Mouse (Mus musculus): Measurements from ENCODE around the gene Zbtb16. TPM values are rescaled to one million over a fixed set of nuclear protein-coding genes. Genes with fewer than 3 reads are reported as not detected.

Zbtb16 gene
- polyA plus RNA-seq, 1 experiment from 2014 or later = 7.9 TPM

DNA sequence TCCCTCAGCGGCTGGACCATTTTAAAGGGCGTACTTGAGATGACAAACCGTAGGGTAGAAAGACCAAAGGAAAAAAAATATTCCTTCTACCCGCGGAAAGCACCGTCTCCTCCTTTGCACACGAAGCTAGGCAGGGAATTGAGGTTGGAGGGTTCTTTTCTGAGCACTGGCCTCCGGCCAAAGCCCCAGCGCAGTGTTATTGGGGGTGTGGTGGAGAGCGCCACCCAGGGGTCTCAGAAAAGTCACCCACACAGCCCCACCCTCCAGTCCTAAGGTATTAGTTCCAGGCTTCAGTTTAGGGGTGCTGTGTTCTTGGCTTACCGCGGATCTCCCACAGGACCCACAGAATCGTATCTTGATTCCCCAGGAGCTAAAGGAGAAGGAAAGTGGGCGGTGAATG, 1.2 kb upstream of the Zbtb16 start:
- Histone ChIP-seq H3K27me3 (replicated peaks) (peaks cover 29% of the 10 kb centered on the region), H3K4me3 (no peak overlapping the region), H3K4me2 (peak overlapping the region; percentile 97), H3K4me1 (peaks cover 30% of the 10 kb centered on the region), H3K9me3 (no peaks in the 10 kb centered on the region), H3K27ac (no peak overlapping the region), H3K9ac (no peak overlapping the region), H3K36me3 (replicated peaks) (no peaks in the 10 kb centered on the region)
- no peak for ATAC-seq (replicated peaks)
- WGBS = 2% methylated on average over 14 of the region's 14 CpGs

DNA sequence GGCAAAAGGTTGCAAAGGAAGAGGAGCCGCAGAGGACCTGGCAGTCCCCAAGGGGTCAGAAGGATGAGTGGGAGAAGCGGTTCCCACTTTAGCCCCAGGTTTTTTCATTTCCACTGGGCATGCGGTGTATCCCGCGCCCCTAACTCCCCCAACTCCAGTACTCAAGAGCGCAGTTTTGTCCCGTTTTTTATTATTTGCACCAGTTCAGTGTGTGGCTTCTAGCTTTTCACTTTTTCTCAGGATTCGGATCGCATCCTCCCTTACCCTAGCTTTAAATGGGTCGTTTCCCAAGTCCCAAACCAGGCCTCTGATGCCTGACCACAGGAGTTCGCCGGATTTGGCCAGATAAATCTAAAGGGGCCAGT, 526 bp upstream of the Zbtb16 start:
- Histone ChIP-seq H3K4me2 (peak overlapping the region; percentile 97), H3K4me3 (peak overlapping the region; percentile 69), H3K27me3 (replicated peaks) (peaks cover 29% of the 10 kb centered on the region), H3K27ac (peak overlapping the region; percentile 69; the same call in 1 of the 2 replicates), H3K36me3 (replicated peaks) (no peaks in the 10 kb centered on the region), H3K4me1 (peaks cover 30% of the 10 kb centered on the region), H3K9me3 (no peaks in the 10 kb centered on the region), H3K9ac (peak overlapping the region; percentile 54)
- no peak for ATAC-seq (replicated peaks)
- WGBS = under 1% methylated on average over 12 of the region's 12 CpGs

DNA sequence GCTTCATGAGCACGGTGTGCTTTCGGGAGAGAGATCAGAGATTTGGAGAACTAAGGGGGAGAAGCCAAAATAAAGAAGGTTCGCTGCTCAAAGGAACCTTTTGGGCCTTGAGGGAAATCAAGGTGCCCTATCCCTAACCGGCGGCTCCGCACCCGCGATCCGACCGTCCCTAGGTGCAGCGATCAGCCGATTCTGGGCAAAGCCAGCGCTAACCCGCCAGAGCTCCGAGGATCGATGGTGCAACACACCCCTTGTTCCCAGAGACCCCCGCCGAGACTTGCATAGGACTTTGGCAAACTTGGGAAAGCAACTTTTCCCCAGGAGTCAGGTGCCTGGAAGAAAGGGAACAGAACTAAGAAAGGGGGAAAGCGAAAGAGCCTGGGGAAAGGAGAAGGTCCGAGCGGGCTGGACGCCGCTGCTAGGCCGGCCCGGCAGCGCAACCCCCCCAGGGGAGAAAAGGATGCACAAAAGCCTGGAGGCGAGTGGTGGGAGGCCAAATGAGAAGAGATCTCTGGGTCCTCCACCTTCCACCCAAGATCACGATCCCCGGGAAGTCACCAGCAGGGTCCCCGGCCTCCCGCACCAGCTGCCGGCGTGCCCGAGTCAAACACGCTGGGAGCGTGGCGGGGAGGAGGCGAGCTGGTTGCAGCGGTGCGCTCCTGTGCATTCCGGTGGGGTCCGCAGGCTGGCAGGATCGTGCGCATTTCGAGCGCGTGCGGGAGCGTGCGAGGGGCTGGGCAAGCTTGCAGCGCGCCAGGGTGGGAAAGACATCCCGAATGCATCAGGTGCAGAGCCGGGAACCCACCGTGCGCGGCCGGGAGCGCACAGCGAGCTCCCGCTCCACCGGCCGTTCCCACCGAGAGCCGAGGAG, 1.2 kb downstream of the Zbtb16 start:
- peak overlapping the region; percentile 69 for H3K4me3 ChIP-seq
- H3K9me3 ChIP-seq = no peaks in the 10 kb centered on the region
- peaks cover 29% of the 10 kb centered on the region for H3K27me3 ChIP-seq (replicated peaks)
- peak; percentile 46; the same call in 1 of the 2 replicates for ATAC-seq (replicated peaks)
- peak overlapping the region; percentile 97 for H3K4me2 ChIP-seq
- peak overlapping the region; percentile 54 for H3K9ac ChIP-seq
- no peak overlapping the region for H3K27ac ChIP-seq
- peaks cover 30% of the 10 kb centered on the region for H3K4me1 ChIP-seq
- H3K36me3 ChIP-seq (replicated peaks) = no peaks in the 10 kb centered on the region
- 1% methylated on average over 65 of the region's 65 CpGs for WGBS

DNA sequence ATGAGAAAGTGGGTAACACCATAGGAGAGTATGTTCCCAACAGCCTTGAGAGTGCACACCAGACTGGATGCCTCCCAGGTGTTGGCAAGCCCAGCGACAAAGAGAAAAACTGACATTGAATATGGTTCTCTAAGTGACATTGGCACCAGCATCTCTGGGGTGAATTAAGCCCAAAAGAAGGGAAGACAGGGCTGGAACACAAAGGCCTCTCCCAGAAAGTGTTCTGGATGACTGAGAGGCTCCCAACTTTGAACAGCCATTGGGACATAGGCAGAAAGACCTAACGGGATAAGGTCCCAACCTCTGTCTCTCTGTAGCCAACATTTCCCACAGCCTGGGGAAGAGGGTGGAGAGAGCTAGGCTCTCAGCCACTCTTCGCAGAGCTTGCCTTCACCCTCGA, 2.0 kb downstream of the Zbtb16 start:
- 18% methylated on average over 4 of the region's 4 CpGs for WGBS
- H3K27ac ChIP-seq = no peak overlapping the region
- no peak overlapping the region for H3K9ac ChIP-seq
- ATAC-seq (replicated peaks) = no peak
- H3K4me2 ChIP-seq = peak overlapping the region; percentile 97
- H3K9me3 ChIP-seq = no peaks in the 10 kb centered on the region
- no peaks in the 10 kb centered on the region for H3K36me3 ChIP-seq (replicated peaks)
- peak overlapping the region; percentile 69 for H3K4me3 ChIP-seq
- peaks cover 30% of the 10 kb centered on the region for H3K4me1 ChIP-seq
- H3K27me3 ChIP-seq (replicated peaks) = peaks cover 29% of the 10 kb centered on the region

DNA sequence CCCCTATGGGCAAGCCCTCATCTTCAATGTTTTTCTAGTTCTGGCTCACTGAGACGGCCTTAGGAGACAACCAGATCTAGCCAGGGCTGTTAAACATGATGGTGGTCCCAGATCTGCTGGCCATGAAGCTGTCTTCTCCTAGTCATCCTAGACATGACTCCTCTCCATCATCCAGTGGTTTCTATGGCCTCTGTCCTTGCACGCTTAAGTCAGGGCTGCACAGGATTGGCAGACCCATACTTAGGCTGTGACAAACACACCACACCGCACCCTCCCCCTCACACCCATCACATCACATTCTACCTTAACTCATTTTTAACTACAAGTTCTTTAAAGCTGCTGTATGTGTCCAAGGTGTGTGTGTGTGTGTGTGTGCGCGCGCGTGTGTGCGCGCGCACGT, 2.5 kb downstream of the Zbtb16 start:
- Histone ChIP-seq H3K4me2 (peak overlapping the region; percentile 97; the same call in 1 of the 2 replicates), H3K27me3 (replicated peaks) (peaks cover 29% of the 10 kb centered on the region), H3K4me1 (peaks cover 30% of the 10 kb centered on the region), H3K27ac (no peak overlapping the region), H3K4me3 (no peak overlapping the region), H3K36me3 (replicated peaks) (no peaks in the 10 kb centered on the region), H3K9me3 (no peaks in the 10 kb centered on the region), H3K9ac (no peak overlapping the region)
- 94% methylated on average over 11 of the region's 11 CpGs for WGBS
- ATAC-seq (replicated peaks) = no peak

DNA sequence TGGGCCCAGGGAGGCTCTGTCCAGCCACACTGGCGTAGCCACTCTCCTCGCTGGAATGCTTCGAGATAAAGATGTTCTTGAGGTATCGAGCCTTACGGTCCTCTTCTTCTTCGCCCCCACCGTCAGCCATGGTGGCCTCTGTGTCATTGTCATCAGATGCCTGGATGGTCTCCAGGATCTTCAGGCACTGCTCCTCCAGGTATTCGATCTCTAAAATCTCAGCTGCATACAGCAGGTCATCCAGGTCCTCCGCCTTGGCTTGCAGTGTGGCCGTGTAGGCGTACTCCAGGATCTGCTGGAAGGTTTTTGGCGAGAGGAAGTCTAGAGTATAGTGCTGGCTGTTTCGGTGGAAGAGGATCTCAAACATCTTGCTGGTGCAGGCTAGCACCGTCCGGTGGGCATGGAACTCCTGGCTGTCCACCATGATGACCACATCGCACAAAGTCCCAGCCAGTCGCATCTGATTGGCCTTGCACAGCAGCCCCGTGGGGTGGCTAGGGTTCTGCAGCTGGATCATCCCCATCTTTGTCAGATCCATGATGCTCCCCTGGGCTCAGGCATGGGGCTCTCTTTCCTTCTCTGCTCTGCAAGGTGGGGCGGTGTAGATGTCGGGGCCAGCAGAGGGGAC, 3.4 kb downstream of the Zbtb16 start:
- Histone ChIP-seq H3K9ac (no peak overlapping the region), H3K27me3 (replicated peaks) (peaks cover 26% of the 10 kb centered on the region), H3K4me1 (peaks cover 23% of the 10 kb centered on the region), H3K4me3 (no peak overlapping the region), H3K27ac (no peak overlapping the region), H3K9me3 (no peaks in the 10 kb centered on the region), H3K36me3 (replicated peaks) (no peaks in the 10 kb centered on the region), H3K4me2 (no peak overlapping the region)
- no peak for ATAC-seq (replicated peaks)
- 92% methylated on average over 20 of the region's 20 CpGs for WGBS

DNA sequence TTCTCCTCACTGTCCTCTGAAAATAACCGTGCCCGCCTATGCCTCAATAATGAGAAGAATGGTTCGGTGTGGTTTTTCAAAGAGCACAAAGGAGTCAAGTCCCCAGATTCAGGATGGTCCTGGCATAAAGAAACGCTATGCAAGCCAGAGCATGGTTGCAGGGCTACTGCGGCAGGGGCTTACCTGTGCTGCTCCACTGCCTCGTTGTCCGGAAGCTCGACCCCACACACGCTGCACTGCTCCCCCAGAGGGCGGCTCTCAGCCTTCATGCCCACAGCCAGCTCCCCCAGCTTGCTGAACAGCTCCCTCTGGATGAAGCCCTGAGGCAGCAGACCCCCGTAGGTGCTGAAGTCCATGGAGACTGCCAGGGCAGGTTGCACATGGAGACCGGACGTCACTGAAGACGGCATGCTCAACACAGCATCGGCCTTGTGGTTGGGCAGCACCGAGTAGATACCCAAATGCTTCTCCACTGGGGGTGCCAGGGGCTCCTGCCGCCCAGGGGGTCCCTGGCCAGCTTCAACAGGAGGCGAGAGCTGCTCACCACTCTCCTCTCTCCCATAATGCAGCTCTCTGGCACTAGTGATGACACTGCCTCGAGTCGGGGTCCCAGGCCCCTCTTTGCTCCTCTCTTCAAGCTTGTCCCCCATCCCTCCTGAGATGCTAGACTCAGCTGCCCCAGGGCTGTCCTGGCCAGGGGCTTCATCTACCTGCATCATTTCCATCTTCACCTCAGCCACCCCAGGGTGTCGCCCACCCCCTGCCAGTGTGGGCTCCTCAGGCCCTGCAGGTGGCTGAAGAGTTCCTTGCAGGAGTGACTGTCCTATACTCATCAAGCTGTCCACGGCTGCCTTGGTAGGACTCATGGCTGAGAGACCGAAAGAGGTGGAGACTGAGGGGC, 4.2 kb downstream of the Zbtb16 start:
- Histone ChIP-seq H3K27ac (no peak overlapping the region), H3K4me3 (no peak overlapping the region), H3K9ac (no peak overlapping the region), H3K36me3 (replicated peaks) (no peaks in the 10 kb centered on the region), H3K9me3 (no peaks in the 10 kb centered on the region), H3K27me3 (replicated peaks) (peaks cover 23% of the 10 kb centered on the region), H3K4me1 (peaks cover 18% of the 10 kb centered on the region), H3K4me2 (no peak overlapping the region)
- 80% methylated on average over 23 of the region's 23 CpGs for WGBS
- ATAC-seq (replicated peaks) = no peak

DNA sequence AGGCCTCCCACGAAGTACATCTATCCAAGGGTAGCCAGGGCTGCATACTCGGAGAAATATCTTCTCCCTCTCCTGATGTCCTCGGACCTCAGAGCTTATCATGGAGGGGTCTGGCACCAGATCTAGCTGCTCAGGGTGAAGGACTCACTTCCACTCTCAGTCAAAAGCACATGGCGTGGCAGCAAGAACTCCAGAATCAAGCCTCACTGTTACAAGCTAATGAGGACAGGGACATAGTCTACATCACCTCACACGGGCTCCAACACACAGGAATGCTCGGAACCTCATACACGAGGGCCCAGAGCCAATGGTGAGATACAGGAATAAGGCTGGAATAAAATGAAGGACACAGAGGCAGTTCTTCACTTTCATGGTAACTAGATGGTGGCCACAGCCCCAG, 7.2 kb downstream of the Zbtb16 start:
- ATAC-seq (replicated peaks) = no peak
- Histone ChIP-seq H3K27me3 (replicated peaks) (peaks cover 12% of the 10 kb centered on the region), H3K4me3 (no peak overlapping the region), H3K9me3 (no peaks in the 10 kb centered on the region), H3K36me3 (replicated peaks) (no peaks in the 10 kb centered on the region), H3K9ac (no peak overlapping the region), H3K4me2 (no peak overlapping the region), H3K4me1 (peaks cover 4% of the 10 kb centered on the region; the same call in 1 of the 2 replicates), H3K27ac (no peak overlapping the region)
- WGBS = 88% methylated on average over 7 of the region's 7 CpGs

DNA sequence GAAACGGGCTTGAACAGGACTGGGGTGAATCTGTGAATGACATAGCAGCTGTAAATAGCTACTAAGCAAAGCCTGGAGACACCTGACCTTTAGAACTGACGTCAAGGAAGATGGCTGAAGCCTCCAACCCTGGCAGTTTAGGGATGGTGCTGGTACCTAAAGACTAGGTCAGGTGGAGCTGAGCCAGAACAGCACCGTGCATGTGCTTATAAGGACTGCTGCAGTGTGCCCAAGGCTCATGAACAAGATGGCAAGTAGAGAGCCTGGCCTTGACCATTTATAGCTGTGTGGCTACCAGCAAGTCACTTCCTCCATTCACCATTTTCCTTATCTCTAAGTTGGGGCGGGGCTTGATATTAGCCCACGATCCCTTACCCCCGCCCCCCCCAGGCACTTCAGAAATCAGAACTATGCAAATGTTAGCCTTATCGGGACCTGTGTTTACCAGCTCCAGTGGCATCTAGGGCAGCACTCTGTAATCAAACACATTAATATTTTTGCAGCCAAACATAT, 9.6 kb downstream of the Zbtb16 start:
- no peak for ATAC-seq (replicated peaks)
- Histone ChIP-seq H3K9ac (no peak overlapping the region), H3K4me3 (no peak overlapping the region), H3K36me3 (replicated peaks) (no peaks in the 10 kb centered on the region), H3K9me3 (no peaks in the 10 kb centered on the region), H3K4me1 (peaks cover 14% of the 10 kb centered on the region), H3K4me2 (no peak overlapping the region), H3K27me3 (replicated peaks) (no peaks in the 10 kb centered on the region), H3K27ac (no peak overlapping the region)
- WGBS = 83% methylated on average over 7 of the region's 7 CpGs

DNA sequence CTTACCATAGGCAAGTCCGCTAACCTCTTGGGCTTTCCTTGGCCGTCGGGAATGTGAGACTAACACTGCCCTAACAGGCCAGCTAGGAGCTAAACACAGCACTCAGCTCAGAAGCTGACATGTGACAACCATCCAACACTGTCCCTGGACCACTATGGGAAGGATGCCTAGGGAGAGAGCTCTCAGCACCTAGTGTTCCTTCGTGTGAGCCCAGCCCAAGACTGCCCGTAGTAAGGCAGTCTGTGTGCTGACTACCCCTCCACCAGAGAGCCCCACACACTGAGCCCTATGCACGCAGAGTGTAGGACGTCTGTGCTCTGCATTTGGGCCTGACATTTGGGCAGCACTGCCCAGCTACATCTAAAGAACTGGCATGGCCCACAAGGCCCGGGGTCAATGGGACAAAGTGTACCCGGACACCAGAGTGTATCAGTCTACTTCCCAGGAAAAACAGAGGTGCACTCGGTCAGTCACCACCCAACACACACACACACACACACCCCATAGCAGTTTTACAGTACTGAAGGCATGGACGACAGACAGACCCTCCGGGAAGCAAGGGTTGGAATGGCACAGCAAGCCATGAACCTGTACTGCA, 11.4 kb downstream of the Zbtb16 start:
- Histone ChIP-seq H3K4me2 (no peak overlapping the region), H3K9me3 (no peaks in the 10 kb centered on the region), H3K9ac (no peak overlapping the region), H3K4me3 (no peak overlapping the region), H3K27ac (no peak overlapping the region), H3K36me3 (replicated peaks) (no peaks in the 10 kb centered on the region), H3K27me3 (replicated peaks) (no peaks in the 10 kb centered on the region), H3K4me1 (peaks cover 14% of the 10 kb centered on the region)
- WGBS = 61% methylated on average over 12 of the region's 12 CpGs
- ATAC-seq (replicated peaks) = no peak

DNA sequence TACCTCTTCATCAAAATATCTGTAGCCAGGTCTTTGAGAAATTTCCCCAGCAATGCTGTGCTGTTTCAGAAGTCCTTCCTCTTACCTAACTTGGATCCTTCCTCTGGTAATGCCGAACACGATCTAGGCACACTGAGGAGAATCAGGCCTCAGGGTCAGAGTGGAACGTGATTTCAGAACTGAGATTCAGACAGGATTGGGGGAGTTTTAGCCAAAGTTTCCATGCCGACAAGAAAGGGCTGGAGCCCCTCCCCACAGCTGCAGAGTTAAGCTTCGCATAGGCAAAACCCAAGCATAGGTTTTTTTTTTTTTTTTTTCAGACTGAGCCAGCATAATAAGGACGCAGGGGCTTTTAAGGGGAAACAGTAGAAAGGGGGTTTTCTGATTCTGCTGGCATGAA, 12.2 kb downstream of the Zbtb16 start:
- no peaks in the 10 kb centered on the region for H3K36me3 ChIP-seq (replicated peaks)
- no peaks in the 10 kb centered on the region for H3K27me3 ChIP-seq (replicated peaks)
- ATAC-seq (replicated peaks) = no peak
- no peaks in the 10 kb centered on the region for H3K9me3 ChIP-seq
- H3K4me2 ChIP-seq = no peak overlapping the region
- H3K9ac ChIP-seq = no peak overlapping the region
- peaks cover 14% of the 10 kb centered on the region for H3K4me1 ChIP-seq
- 19% methylated on average over 6 of the region's 6 CpGs for WGBS
- H3K27ac ChIP-seq = no peak overlapping the region
- no peak overlapping the region for H3K4me3 ChIP-seq

DNA sequence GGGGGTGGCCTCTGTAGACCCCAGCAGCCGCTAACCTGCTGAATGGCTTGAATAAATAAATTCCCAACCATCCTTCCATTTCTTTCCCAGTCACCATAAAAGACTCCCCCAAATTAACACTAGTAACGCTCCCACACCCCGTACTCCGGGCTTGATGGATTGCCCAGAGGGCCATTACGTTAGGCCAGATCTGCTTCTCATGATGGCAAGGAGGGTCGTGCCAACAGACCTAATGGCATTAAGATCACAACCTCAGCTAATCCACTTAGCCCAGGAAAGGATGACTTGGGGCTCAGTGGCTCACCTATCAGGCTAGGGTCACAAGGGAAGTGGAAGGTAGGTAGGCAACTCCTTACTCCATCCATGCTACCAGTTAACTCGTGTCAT, 12.7 kb downstream of the Zbtb16 start:
- no peak overlapping the region for H3K4me2 ChIP-seq
- no peak overlapping the region for H3K27ac ChIP-seq
- H3K4me3 ChIP-seq = no peak overlapping the region
- peaks cover 14% of the 10 kb centered on the region for H3K4me1 ChIP-seq
- WGBS = 26% methylated on average over 7 of the region's 7 CpGs
- no peaks in the 10 kb centered on the region for H3K9me3 ChIP-seq
- no peaks in the 10 kb centered on the region for H3K36me3 ChIP-seq (replicated peaks)
- H3K27me3 ChIP-seq (replicated peaks) = no peaks in the 10 kb centered on the region
- H3K9ac ChIP-seq = no peak overlapping the region
- no peak for ATAC-seq (replicated peaks)

Data from midbrain, embryonic 15.5 days (tissue).